Mouse (Mus musculus) small intestine, adult 10 weeks (tissue): Measurements from ENCODE around the gene Tmem18. TPM values are rescaled to one million over a fixed set of nuclear protein-coding genes. Genes with fewer than 3 reads are reported as not detected.

Source experiments
- polyA plus RNA-seq: library from polyadenylated mRNA; stranded (reverse); fragments of 350-450 nt; fragmentation: Illumina TruSeq; extraction: RNeasy Lipid Tissue Mini Kit (QIAGEN cat#74804); gene quantifications from one replicate; pipeline ENCODE4 v1.2.3, GENCODE M21; 2014; ENCODE audit warnings: low replicate concordance

Tmem18 gene
- polyA plus RNA-seq: 25.9 TPM

DNA sequence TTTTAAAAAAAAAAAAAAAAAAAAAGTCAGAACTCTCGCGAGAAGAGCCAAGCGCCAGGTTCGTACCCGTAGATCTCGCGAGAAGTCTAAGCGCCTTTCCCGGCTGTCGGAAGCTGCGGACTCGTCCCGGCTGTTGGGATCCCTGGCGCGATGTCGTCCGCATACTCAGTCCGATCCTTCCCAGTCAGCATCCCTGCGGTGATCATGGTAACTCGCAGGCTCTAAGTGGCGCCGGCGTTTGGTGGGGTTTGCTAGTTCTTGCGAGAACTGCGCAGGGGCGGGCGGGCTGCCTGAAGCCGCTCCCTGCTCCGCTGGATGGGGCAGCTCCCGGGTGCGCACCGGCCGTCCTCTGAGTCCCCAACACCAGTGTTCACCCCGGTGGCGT lies at the start of gene Tmem18:
TSS of gene Tmem18 (plus strand) at position 71 of the 385 bp plus-strand sequence.

Other genes with a start within 250 kb of the Tmem18 start
- 3.8 TPM for gene Sntg2, start 211.1 kb upstream of the Tmem18 start, polyA plus RNA-seq